Mouse (Mus musculus) erythroblast, embryonic 14.5 days (primary cell): Measurements from ENCODE around the gene Ube2e3.
A peak's percentile ranks its signal among the peaks of the same experiment; 100 is the strongest.

Experiments
- GATA1 ChIP-seq: IDR thresholded peaks from 2 replicates; pipeline ENCODE4 v1.6.1; 2012; ENCODE audit warnings: low read length, inconsistent platforms, mixed read lengths
- TAL1 ChIP-seq: IDR thresholded peaks from 3 replicates; pipeline ENCODE4 v1.6.1; 2012; ENCODE audit warnings: low read length, inconsistent platforms, mixed read lengths

DNA sequence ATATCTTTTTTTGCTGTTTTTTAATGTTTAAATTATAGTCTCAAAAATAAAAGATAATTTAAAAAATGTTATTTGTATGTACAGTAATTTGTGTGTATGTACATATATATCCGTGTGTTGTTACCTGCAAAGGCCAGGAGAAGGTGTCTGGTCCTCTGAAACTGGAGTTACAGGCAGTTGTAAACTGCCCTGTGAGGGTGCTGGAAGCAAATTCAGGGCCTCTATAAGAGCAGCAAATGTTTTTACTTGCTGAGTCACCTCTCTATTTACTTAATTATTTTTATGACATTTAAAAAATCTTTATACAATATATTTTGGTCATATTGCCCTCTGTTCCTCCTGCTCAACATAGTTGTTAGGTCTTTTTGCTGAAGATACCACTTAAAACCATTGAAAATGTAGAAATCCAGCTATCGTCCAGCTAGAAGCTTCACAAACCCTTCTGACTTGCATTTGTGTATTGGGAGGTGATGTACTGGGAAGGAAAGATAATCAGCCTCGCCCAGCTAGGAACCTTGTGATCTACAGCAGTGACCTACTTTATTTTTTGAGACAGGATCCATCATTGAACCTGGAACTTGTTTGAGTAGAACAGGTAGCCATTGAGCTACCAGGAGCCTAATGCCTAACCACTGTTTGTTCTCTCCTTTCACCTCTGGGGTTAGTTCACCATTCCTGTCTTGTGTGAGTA, 15.0 kb downstream of the Ube2e3 start:
- TF ChIP-seq GATA1 (peak; percentile 64), TAL1 (peak; percentile 60)
